In genomic region chr16:20814976-20815375, GRCm38 (mm10) we compare ENCODE assay signal across 25 mouse cellular contexts.
DNase-seq lines count a peak whose midpoint lies in the region; ATAC-seq lines count a peak whose summit lies in the region.
"Had no signal": no experiment of that assay in that cellular context is flagged by ENCODE, and none has a peak within 500 bp of the region (broad histone marks: within the 10 kb centered on the region; RNA-seq: fewer than 3 reads in every experiment).

No protein-coding gene starts in this region.

- peaks cover 15% of the 10 kb centered on the region for H3K4me1 ChIP-seq in hindbrain, embryonic 10.5 days (replicated peaks)
- no peaks in the 10 kb centered on the region for H3K4me1 ChIP-seq in hindbrain, embryonic 14.5 days (replicated peaks; ENCODE audit: control insufficient read depth, insufficient read depth, low read length)
- H3K4me1 ChIP-seq in neural tube, embryonic 11.5 days (ENCODE audit: control insufficient read depth, insufficient read depth, low read length) = no peaks in the 10 kb centered on the region
- H3K4me1 ChIP-seq: neural tube, embryonic 12.5 days had no signal

- H3K4me3 ChIP-seq in hindbrain, embryonic 10.5 days = no peak overlapping the region
- no peak overlapping the region for H3K4me3 ChIP-seq in hindbrain, embryonic 14.5 days (replicated peaks; ENCODE audit: low read length)
- H3K4me3 ChIP-seq in neural tube, embryonic 11.5 days (ENCODE audit: low read depth, low read length) = no peak overlapping the region
- H3K4me3 ChIP-seq: embryonic facial prominence, embryonic 13.5 days; forebrain, embryonic 10.5 days; hindbrain, embryonic 15.5 days; kidney, embryonic 15.5 days; megakaryocyte, embryonic 14.5 days; midbrain, embryonic 15.5 days; neural tube, embryonic 12.5 days had no signal

- H3K27me3 ChIP-seq in hindbrain, embryonic 10.5 days (ENCODE audit: insufficient read depth, poor library complexity, severe bottlenecking) = no peaks in the 10 kb centered on the region
- no peaks in the 10 kb centered on the region for H3K27me3 ChIP-seq in hindbrain, embryonic 14.5 days (ENCODE audit: control insufficient read depth, insufficient read depth, low read length)
- no peaks in the 10 kb centered on the region for H3K27me3 ChIP-seq in neural tube, embryonic 11.5 days (ENCODE audit: control insufficient read depth, insufficient read depth, low read length)
- H3K27me3 ChIP-seq: embryonic facial prominence, embryonic 13.5 days; hindbrain, embryonic 15.5 days; kidney, embryonic 15.5 days; megakaryocyte, embryonic 14.5 days; midbrain, embryonic 15.5 days; neural tube, embryonic 12.5 days had no signal

- no peak overlapping the region for H3K27ac ChIP-seq in hindbrain, embryonic 10.5 days
- H3K27ac ChIP-seq in hindbrain, embryonic 14.5 days = no peak overlapping the region
- no peak overlapping the region for H3K27ac ChIP-seq in neural tube, embryonic 11.5 days (ENCODE audit: low read depth, low read length)
- H3K27ac ChIP-seq: embryonic facial prominence, embryonic 13.5 days; forebrain, embryonic 10.5 days; hindbrain, embryonic 15.5 days; kidney, embryonic 15.5 days; midbrain, embryonic 15.5 days; neural tube, embryonic 12.5 days had no signal

- DNase-seq in hindbrain, embryonic 10.5 days (ENCODE audit: low spot score) = peak; percentile 9
- no peak for DNase-seq in hindbrain, embryonic 14.5 days (ENCODE audit: low spot score)
- DNase-seq in neural tube, embryonic 11.5 days (ENCODE audit: low spot score) = peak; percentile 57
- no peak for DNase-seq in neural tube, embryonic 10.5 days (ENCODE audit: extremely low spot score, low spot score)
- DNase-seq in ZHBTc4 (ENCODE audit: low read depth, low spot score) = peak; percentile 62
- no peak for DNase-seq in adrenal gland, adult 18-20 months (ENCODE audit: low spot score in 2 of 2)
- no peak for DNase-seq in adrenal gland, postnatal 4 days (ENCODE audit: low spot score in 2 of 2)
- DNase-seq: adrenal gland, postnatal 25 days; B cell, adult 2 months; cerebellum, adult 18-20 months; cerebellum, postnatal 10 days; kidney, adult 11 months; kidney, postnatal 25 days; lung, postnatal 4 days had no signal

- H3K4me2 ChIP-seq in hindbrain, embryonic 14.5 days (replicated peaks) = no peak overlapping the region
- H3K4me2 ChIP-seq in neural tube, embryonic 11.5 days (ENCODE audit: low read depth) = no peak overlapping the region
- H3K4me2 ChIP-seq: embryonic facial prominence, embryonic 13.5 days; hindbrain, embryonic 15.5 days; kidney, embryonic 15.5 days; midbrain, embryonic 15.5 days; neural tube, embryonic 12.5 days had no signal

- no peak for ATAC-seq in hindbrain, embryonic 14.5 days (ENCODE audit: low FRiP score)
- ATAC-seq in neural tube, embryonic 11.5 days (ENCODE audit: insufficient read depth, low FRiP score, low TSS enrichment) = no peak
- ATAC-seq: forebrain, embryonic 16.5 days; inflammation-experienced regulatory T-cells, adult 6 months; lung, postnatal 0 days; midbrain, embryonic 15.5 days had no signal

- H3K9me3 ChIP-seq in hindbrain, embryonic 10.5 days = 0 out of 2 replicates have a peak, but pooled peaks cover 3% of the 10 kb centered on the region
- no peaks in the 10 kb centered on the region for H3K9me3 ChIP-seq in hindbrain, embryonic 14.5 days (ENCODE audit: control insufficient read depth, low read length)
- no peaks in the 10 kb centered on the region for H3K9me3 ChIP-seq in neural tube, embryonic 11.5 days (ENCODE audit: control insufficient read depth, low read length)
- H3K9me3 ChIP-seq: embryonic facial prominence, embryonic 13.5 days; G1E; hindbrain, embryonic 15.5 days; midbrain, embryonic 15.5 days; neural tube, embryonic 12.5 days had no signal

- no peak overlapping the region for H3K9ac ChIP-seq in hindbrain, embryonic 14.5 days
- H3K9ac ChIP-seq in neural tube, embryonic 11.5 days (ENCODE audit: low read length) = no peak overlapping the region
- H3K9ac ChIP-seq: embryonic facial prominence, embryonic 13.5 days; hindbrain, embryonic 15.5 days; kidney, embryonic 15.5 days; midbrain, embryonic 15.5 days; neural tube, embryonic 12.5 days had no signal

- WGBS in hindbrain, embryonic 10.5 days = 82% methylated on average over 2 of the region's 2 CpGs
- 53% methylated on average over 2 of the region's 2 CpGs for WGBS in hindbrain, embryonic 14.5 days
- WGBS in neural tube, embryonic 11.5 days = 68% methylated on average over 2 of the region's 2 CpGs

- no peaks in the 10 kb centered on the region for H3K36me3 ChIP-seq in hindbrain, embryonic 10.5 days
- H3K36me3 ChIP-seq in hindbrain, embryonic 14.5 days (replicated peaks; ENCODE audit: control insufficient read depth, insufficient read depth) = no peaks in the 10 kb centered on the region
- no peaks in the 10 kb centered on the region for H3K36me3 ChIP-seq in neural tube, embryonic 11.5 days (ENCODE audit: control insufficient read depth, insufficient read depth, low read length)
- H3K36me3 ChIP-seq: embryonic facial prominence, embryonic 13.5 days; forebrain, embryonic 10.5 days; G1E; hindbrain, embryonic 15.5 days; kidney, embryonic 15.5 days; midbrain, embryonic 15.5 days; neural tube, embryonic 12.5 days had no signal

Comparison
In these comparisons a context has a peak if more than half of its experiments do, and no peak if none do; other contexts are left out.
1. DNase-seq: peak in hindbrain, embryonic 10.5 days (single experiment), neural tube, embryonic 11.5 days (single experiment) and ZHBTc4 (single experiment); none in hindbrain, embryonic 14.5 days (single experiment), neural tube, embryonic 10.5 days (single experiment), adrenal gland, adult 18-20 months (0 of 2) and adrenal gland, postnatal 4 days (0 of 2).